ENCODE assay signal across 15 mouse cellular contexts in the genomic region with DNA sequence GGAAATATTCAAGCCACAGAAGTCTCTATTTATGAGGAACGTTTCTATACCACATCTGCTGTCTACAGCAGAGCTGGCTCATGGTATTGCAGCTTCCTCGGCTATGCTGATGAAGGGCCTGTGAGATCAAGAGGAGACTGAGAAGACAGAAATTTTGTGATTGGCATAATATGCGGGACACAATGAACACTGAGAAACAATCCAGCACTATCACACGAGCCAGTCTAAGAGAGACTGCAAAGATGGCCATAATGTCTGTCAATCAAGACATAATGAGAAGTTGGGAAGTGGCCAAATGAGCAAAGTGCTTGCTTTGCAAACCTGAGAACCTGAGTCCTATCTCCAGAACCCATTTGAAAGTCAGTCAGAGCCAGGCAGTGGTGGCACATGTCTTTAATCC.
A peak's percentile ranks its signal among the peaks of the same experiment; 100 is the strongest.
DNase-seq lines count a peak whose midpoint lies in the region; ATAC-seq and TF ChIP-seq lines count a peak whose summit lies in the region.
"Had no signal": no experiment of that assay in that cellular context is flagged by ENCODE, and none has a peak within 500 bp of the region (broad histone marks: within the 10 kb centered on the region; RNA-seq: fewer than 3 reads in every experiment).

No protein-coding gene starts in this region.

- DNase-seq in forebrain, embryonic 14.5 days (ENCODE audit: low spot score): peak; percentile 82
- DNase-seq in hindbrain, embryonic 11.5 days (ENCODE audit: low spot score): no peak
- DNase-seq in brain, embryonic 14.5 days (ENCODE audit: low read depth): peak; percentile 88
- DNase-seq in forebrain, postnatal 0 days: peak; percentile 42
- no peak for DNase-seq in urinary bladder, postnatal 10 days (ENCODE audit: low spot score)
- DNase-seq: adrenal gland, postnatal 10 days; cerebellum, adult 9-10 months; gastrocnemius, postnatal 10 days; heart, postnatal 36 days; kidney, adult 11 months had no signal

- H3K9ac ChIP-seq in forebrain, embryonic 14.5 days (ENCODE audit: low read length): no peak overlapping the region
- H3K9ac ChIP-seq in forebrain, embryonic 12.5 days: no peak overlapping the region
- H3K9ac ChIP-seq in hindbrain, embryonic 15.5 days: no peak overlapping the region
- no peak overlapping the region for H3K9ac ChIP-seq in hindbrain, embryonic 11.5 days (ENCODE audit: low read depth, low read length)
- no peak overlapping the region for H3K9ac ChIP-seq in forebrain, postnatal 0 days
- H3K9ac ChIP-seq: embryonic facial prominence, embryonic 13.5 days; heart, embryonic 13.5 days; hindbrain, embryonic 12.5 days had no signal

- no peak for TF ChIP-seq POLR2A in brain, embryonic 14.5 days (IDR thresholded peaks at IDR 0.05; ENCODE audit: borderline replicate concordance, extremely low read depth, insufficient read depth, insufficient read length, poor library complexity, severe bottlenecking)

- H3K27ac ChIP-seq in forebrain, embryonic 14.5 days (ENCODE audit: low read depth, low read length): 0 out of 2 replicates have a peak overlapping the region, but pooled peaks have one; percentile 2
- H3K27ac ChIP-seq in forebrain, embryonic 12.5 days: no peak overlapping the region
- H3K27ac ChIP-seq in hindbrain, embryonic 15.5 days (replicated peaks): no peak overlapping the region
- no peak overlapping the region for H3K27ac ChIP-seq in hindbrain, embryonic 11.5 days (ENCODE audit: low read depth, low read length)
- H3K27ac ChIP-seq in forebrain, postnatal 0 days (ENCODE audit: low read depth, low read length): no peak overlapping the region
- H3K27ac ChIP-seq: embryonic facial prominence, embryonic 13.5 days; heart, embryonic 13.5 days; hindbrain, embryonic 12.5 days had no signal

- TF ChIP-seq CTCF in brain, embryonic 14.5 days (IDR thresholded peaks at IDR 0.05; ENCODE audit: borderline replicate concordance, extremely low read depth, insufficient read depth, insufficient read length): no peak
- TF ChIP-seq CTCF in forebrain, postnatal 0 days (IDR thresholded peaks at IDR 0.05; ENCODE audit: low read depth): no peak

- no peak overlapping the region for H3K4me2 ChIP-seq in forebrain, embryonic 14.5 days (ENCODE audit: low read length)
- H3K4me2 ChIP-seq in forebrain, embryonic 12.5 days: no peak overlapping the region
- no peak overlapping the region for H3K4me2 ChIP-seq in hindbrain, embryonic 15.5 days
- no peak overlapping the region for H3K4me2 ChIP-seq in hindbrain, embryonic 11.5 days (replicated peaks; ENCODE audit: low read depth, low read length)
- H3K4me2 ChIP-seq in forebrain, postnatal 0 days (ENCODE audit: low read depth): no peak overlapping the region
- H3K4me2 ChIP-seq: embryonic facial prominence, embryonic 13.5 days; heart, embryonic 13.5 days; hindbrain, embryonic 12.5 days had no signal

- no peaks in the 10 kb centered on the region for H3K36me3 ChIP-seq in forebrain, embryonic 14.5 days (ENCODE audit: control insufficient read depth, insufficient read depth, low read length)
- no peaks in the 10 kb centered on the region for H3K36me3 ChIP-seq in forebrain, embryonic 12.5 days (replicated peaks)
- H3K36me3 ChIP-seq in hindbrain, embryonic 15.5 days: no peaks in the 10 kb centered on the region
- H3K36me3 ChIP-seq in hindbrain, embryonic 11.5 days (ENCODE audit: control insufficient read depth, insufficient read depth, low read length): no peaks in the 10 kb centered on the region
- no peaks in the 10 kb centered on the region for H3K36me3 ChIP-seq in forebrain, postnatal 0 days (ENCODE audit: insufficient read depth)
- H3K36me3 ChIP-seq: embryonic facial prominence, embryonic 13.5 days; heart, embryonic 13.5 days; hindbrain, embryonic 12.5 days had no signal

- H3K4me3 ChIP-seq in forebrain, embryonic 14.5 days (ENCODE audit: low read depth, low read length): no peak overlapping the region
- no peak overlapping the region for H3K4me3 ChIP-seq in forebrain, embryonic 12.5 days (replicated peaks)
- no peak overlapping the region for H3K4me3 ChIP-seq in hindbrain, embryonic 15.5 days
- no peak overlapping the region for H3K4me3 ChIP-seq in hindbrain, embryonic 11.5 days (ENCODE audit: low read depth, low read length)
- H3K4me3 ChIP-seq in forebrain, postnatal 0 days (ENCODE audit: low read depth, low read length): no peak overlapping the region
- H3K4me3 ChIP-seq: embryonic facial prominence, embryonic 13.5 days; heart, embryonic 13.5 days; hindbrain, embryonic 12.5 days had no signal

- H3K27me3 ChIP-seq in forebrain, embryonic 14.5 days (replicated peaks; ENCODE audit: control insufficient read depth, insufficient read depth, low read length): no peaks in the 10 kb centered on the region
- no peaks in the 10 kb centered on the region for H3K27me3 ChIP-seq in forebrain, embryonic 12.5 days
- no peaks in the 10 kb centered on the region for H3K27me3 ChIP-seq in hindbrain, embryonic 15.5 days
- H3K27me3 ChIP-seq in hindbrain, embryonic 11.5 days (ENCODE audit: control insufficient read depth, insufficient read depth, low read length): no peaks in the 10 kb centered on the region
- no peaks in the 10 kb centered on the region for H3K27me3 ChIP-seq in forebrain, postnatal 0 days (ENCODE audit: insufficient read depth, low read length)
- H3K27me3 ChIP-seq: embryonic facial prominence, embryonic 13.5 days; heart, embryonic 13.5 days; hindbrain, embryonic 12.5 days had no signal

- 21% methylated on average over 4 of the region's 4 CpGs for WGBS in forebrain, embryonic 14.5 days
- 50% methylated on average over 4 of the region's 4 CpGs for WGBS in forebrain, embryonic 12.5 days
- WGBS in hindbrain, embryonic 15.5 days: 53% methylated on average over 4 of the region's 4 CpGs
- 76% methylated on average over 4 of the region's 4 CpGs for WGBS in hindbrain, embryonic 11.5 days
- WGBS in forebrain, postnatal 0 days: 18% methylated on average over 4 of the region's 4 CpGs

- peak; percentile 69 for ATAC-seq in forebrain, embryonic 14.5 days
- ATAC-seq in forebrain, embryonic 12.5 days (ENCODE audit: low FRiP score): no peak; the same call in 1 of the 2 replicates
- peak; percentile 54; the same call in 1 of the 2 replicates for ATAC-seq in hindbrain, embryonic 15.5 days (ENCODE audit: low FRiP score, low read depth)
- ATAC-seq in hindbrain, embryonic 11.5 days (ENCODE audit: low FRiP score): no peak
- ATAC-seq in forebrain, postnatal 0 days: peak; percentile 32; the same call in 1 of the 2 replicates

- 0 out of 2 replicates have a peak, but pooled peaks cover 4% of the 10 kb centered on the region for H3K4me1 ChIP-seq in forebrain, embryonic 14.5 days (ENCODE audit: control insufficient read depth, insufficient read depth, low read length)
- 0 out of 2 replicates have a peak, but pooled peaks cover 3% of the 10 kb centered on the region for H3K4me1 ChIP-seq in forebrain, embryonic 12.5 days
- H3K4me1 ChIP-seq in hindbrain, embryonic 15.5 days (replicated peaks): peaks cover 6% of the 10 kb centered on the region
- H3K4me1 ChIP-seq in hindbrain, embryonic 11.5 days (replicated peaks; ENCODE audit: control insufficient read depth, insufficient read depth, low read length): no peaks in the 10 kb centered on the region
- H3K4me1 ChIP-seq in forebrain, postnatal 0 days (ENCODE audit: insufficient read depth): no peaks in the 10 kb centered on the region
- H3K4me1 ChIP-seq: embryonic facial prominence, embryonic 13.5 days; heart, embryonic 13.5 days; hindbrain, embryonic 12.5 days had no signal

- H3K9me3 ChIP-seq in forebrain, embryonic 14.5 days (replicated peaks; ENCODE audit: control insufficient read depth, low read length): no peaks in the 10 kb centered on the region
- H3K9me3 ChIP-seq in forebrain, embryonic 12.5 days: no peaks in the 10 kb centered on the region
- no peaks in the 10 kb centered on the region for H3K9me3 ChIP-seq in hindbrain, embryonic 15.5 days
- H3K9me3 ChIP-seq in hindbrain, embryonic 11.5 days (ENCODE audit: control insufficient read depth, low read length): no peaks in the 10 kb centered on the region
- no peaks in the 10 kb centered on the region for H3K9me3 ChIP-seq in forebrain, postnatal 0 days (ENCODE audit: low read length)
- H3K9me3 ChIP-seq: embryonic facial prominence, embryonic 13.5 days; heart, embryonic 13.5 days; hindbrain, embryonic 12.5 days had no signal

Comparison
In these comparisons a context has a peak if more than half of its experiments do, and no peak if none do; other contexts are left out.
1. ATAC-seq: peak in forebrain, embryonic 14.5 days (single experiment), hindbrain, embryonic 15.5 days (single experiment) and forebrain, postnatal 0 days (single experiment); none in forebrain, embryonic 12.5 days (single experiment) and hindbrain, embryonic 11.5 days (single experiment).
2. DNase-seq: peak in forebrain, embryonic 14.5 days (single experiment), brain, embryonic 14.5 days (single experiment) and forebrain, postnatal 0 days (single experiment); none in hindbrain, embryonic 11.5 days (single experiment) and urinary bladder, postnatal 10 days (single experiment).